Mouse (Mus musculus): Measurements from ENCODE around the gene Dnajc17. TPM values are rescaled to one million over a fixed set of nuclear protein-coding genes. Genes with fewer than 3 reads are reported as not detected.

Dnajc17 gene
- polyA plus RNA-seq, 1 experiment from 2014 or later, result 19.5 TPM

DNA sequence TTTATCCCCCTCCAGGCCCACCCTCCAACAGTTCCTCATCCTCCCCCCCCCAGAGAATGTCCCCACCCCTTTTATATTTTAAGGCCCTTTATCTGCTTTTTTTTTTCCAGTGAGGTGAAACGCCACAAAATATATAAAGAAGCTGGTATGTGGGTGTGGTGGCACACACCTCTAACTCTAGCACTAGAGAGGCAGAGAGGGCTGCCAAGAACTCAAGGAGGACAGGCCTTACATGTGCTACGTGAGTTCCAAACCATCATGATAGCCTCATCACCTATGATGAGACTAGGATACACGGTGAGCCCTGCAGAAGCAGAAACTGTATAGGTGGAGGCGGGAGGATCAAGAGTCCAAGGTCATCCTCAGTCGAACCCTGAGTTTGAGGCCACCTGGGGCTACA is 17.6 kb downstream of the Dnajc17 start:
- Histone ChIP-seq H3K4me1 (peaks cover 9% of the 10 kb centered on the region; the same call in 1 of the 2 replicates), H3K4me3 (no peak overlapping the region), H3K36me3 (no peaks in the 10 kb centered on the region), H3K27me3 (ENCODE audit: insufficient read depth, poor library complexity, severe bottlenecking) (no peaks in the 10 kb centered on the region), H3K27ac (no peak overlapping the region), H3K9me3 (no peaks in the 10 kb centered on the region)
- no peak for DNase-seq (ENCODE audit: low spot score)
- WGBS, result 80% methylated on average over 5 of the region's 5 CpGs

- peak; percentile 89 for DNase-seq (ENCODE audit: low spot score)
- H3K27me3 ChIP-seq (ENCODE audit: insufficient read depth, poor library complexity, severe bottlenecking), result no peaks in the 10 kb centered on the region
- no peaks in the 10 kb centered on the region for H3K9me3 ChIP-seq
- 9% methylated on average over 15 of the region's 15 CpGs for WGBS
- peaks cover 9% of the 10 kb centered on the region; the same call in 1 of the 2 replicates for H3K36me3 ChIP-seq
- no peak overlapping the region for H3K27ac ChIP-seq
- H3K4me3 ChIP-seq, result peak overlapping the region; percentile 50
- H3K4me1 ChIP-seq, result peaks cover 8% of the 10 kb centered on the region; the same call in 1 of the 2 replicates
Measured at GRCm38 (mm10) chr2:119189029-119189710, 19.4 kb downstream of the Dnajc17 start.

DNA sequence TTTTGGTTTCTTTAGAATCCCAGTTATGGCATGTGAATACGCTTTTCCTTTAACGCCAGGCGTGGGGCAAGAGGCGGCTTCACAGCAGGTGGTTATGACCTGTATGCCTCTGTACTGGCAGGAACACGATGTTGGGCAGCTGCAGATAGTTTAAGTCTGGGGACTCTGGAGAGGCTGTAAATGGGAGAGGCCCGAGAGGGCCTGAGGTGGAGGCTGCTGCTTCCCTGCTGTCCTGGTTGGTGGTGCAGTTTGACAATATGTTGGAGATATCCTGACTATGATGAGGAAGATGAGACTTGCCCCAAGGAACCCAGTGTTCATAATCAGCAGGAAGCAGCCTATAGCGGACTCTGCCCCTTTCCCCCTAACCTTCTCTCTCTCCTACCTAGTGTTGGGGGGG is 25.7 kb downstream of the Dnajc17 start:
- DNase-seq (ENCODE audit: low spot score), result no peak
- Histone ChIP-seq H3K9me3 (no peaks in the 10 kb centered on the region), H3K27me3 (ENCODE audit: insufficient read depth, poor library complexity, severe bottlenecking) (no peaks in the 10 kb centered on the region), H3K36me3 (peaks cover 47% of the 10 kb centered on the region), H3K27ac (no peak overlapping the region), H3K4me3 (no peak overlapping the region), H3K4me1 (no peaks in the 10 kb centered on the region)
- WGBS, result 86% methylated on average over 7 of the region's 7 CpGs

GRCm38 (mm10) chr2:119177384-119177939 is 31.1 kb downstream of the Dnajc17 start:
- Histone ChIP-seq H3K27ac (no peak overlapping the region), H3K9me3 (no peaks in the 10 kb centered on the region), H3K4me3 (no peak overlapping the region), H3K4me1 (peaks cover 34% of the 10 kb centered on the region), H3K27me3 (ENCODE audit: insufficient read depth, poor library complexity, severe bottlenecking) (peaks cover 13% of the 10 kb centered on the region), H3K36me3 (peaks cover 30% of the 10 kb centered on the region)
- no peak for DNase-seq (ENCODE audit: low spot score)
- WGBS, result 86% methylated on average over 5 of the region's 5 CpGs

DNA sequence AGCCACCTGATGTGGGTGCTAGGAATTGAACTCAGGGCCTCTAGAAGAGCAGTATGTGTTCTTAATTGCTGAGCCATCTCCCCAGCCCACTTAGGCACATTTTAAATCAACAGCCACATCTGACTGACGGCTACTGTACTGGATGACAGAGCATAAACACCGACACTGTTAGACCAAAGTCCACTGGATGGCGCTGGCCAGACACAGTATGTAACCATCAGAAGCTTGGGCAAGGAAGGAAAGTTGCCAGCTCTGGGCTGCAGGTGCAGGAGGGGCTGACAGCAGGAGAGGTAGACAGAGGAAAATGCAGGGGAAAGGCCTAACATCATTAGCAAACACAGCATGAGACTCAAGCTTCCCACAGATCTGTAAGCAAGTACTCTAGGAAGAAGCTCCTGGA is 31.8 kb downstream of the Dnajc17 start:
- Histone ChIP-seq H3K36me3 (peaks cover 35% of the 10 kb centered on the region), H3K9me3 (no peaks in the 10 kb centered on the region), H3K4me3 (no peak overlapping the region), H3K27me3 (ENCODE audit: insufficient read depth, poor library complexity, severe bottlenecking) (peaks cover 13% of the 10 kb centered on the region), H3K4me1 (peaks cover 41% of the 10 kb centered on the region), H3K27ac (no peak overlapping the region)
- no peak for DNase-seq (ENCODE audit: low spot score)
- WGBS, result 45% methylated on average over 3 of the region's 3 CpGs

- H3K27ac ChIP-seq, result 0 out of 2 replicates have a peak overlapping the region, but pooled peaks have one; percentile 49
- H3K4me1 ChIP-seq, result peaks cover 43% of the 10 kb centered on the region
- H3K9me3 ChIP-seq, result no peaks in the 10 kb centered on the region
- 55% methylated on average over 6 of the region's 6 CpGs for WGBS
- no peak overlapping the region for H3K4me3 ChIP-seq
- peaks cover 30% of the 10 kb centered on the region for H3K36me3 ChIP-seq
- no peak for DNase-seq (ENCODE audit: low spot score)
- H3K27me3 ChIP-seq (ENCODE audit: insufficient read depth, poor library complexity, severe bottlenecking), result peaks cover 13% of the 10 kb centered on the region
Measured at GRCm38 (mm10) chr2:119175614-119176013, 33.0 kb downstream of the Dnajc17 start.

DNA sequence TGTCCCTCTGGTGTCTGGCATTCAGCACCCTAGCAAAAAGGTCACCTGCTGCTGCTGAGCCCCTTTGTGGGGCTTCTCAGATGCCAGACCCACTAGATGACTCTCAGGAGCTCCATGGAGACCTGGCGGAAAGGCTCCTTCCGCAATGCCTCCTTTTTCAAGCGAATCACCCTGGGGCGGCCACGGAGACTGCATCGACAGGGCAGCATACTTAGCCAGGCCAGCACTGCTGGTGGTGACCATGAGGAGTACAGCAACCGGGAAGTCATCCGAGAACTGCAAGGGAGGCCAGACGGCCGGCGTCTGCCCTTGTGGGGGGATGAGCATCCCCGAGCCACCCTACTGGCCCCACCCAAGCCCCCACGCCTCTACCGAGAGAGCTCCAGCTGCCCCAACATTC is 33.7 kb downstream of the Dnajc17 start:
- 54% methylated on average over 14 of the region's 14 CpGs for WGBS

DNA sequence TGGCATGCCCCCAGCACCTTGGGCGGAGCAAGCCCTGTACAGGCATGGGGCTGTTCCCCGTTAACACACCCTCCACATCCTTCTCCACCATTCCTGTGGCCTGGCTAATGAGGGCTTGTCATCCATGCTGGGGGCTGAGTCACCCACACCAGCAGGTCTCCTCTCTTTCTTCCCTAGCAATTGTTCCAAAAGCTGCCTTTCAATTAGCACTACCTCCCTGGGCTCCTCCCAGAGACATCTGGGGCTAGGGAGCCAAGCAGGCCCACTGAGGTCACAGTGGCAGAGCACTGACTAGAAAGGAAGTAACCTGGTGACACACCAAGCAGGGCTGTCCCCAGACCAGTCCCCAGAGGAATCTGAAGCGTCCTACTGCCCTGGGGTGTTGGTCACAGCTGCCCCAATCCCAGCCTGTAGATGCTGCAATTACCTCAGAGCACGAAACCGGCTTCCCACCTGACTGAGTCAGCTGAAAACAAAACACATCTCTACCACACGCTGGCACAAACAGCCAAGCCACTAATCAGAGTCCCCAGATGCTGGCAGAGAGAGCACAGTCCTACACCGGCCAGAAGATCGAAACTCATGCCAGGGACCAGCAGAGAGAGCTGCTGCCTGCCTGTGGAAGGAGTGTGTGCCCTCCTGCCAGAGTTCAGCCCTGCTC is 34.5 kb downstream of the Dnajc17 start, which contains the start of gene Gm14137:
Gene Gm14137 (plus strand): TSS at position 519 of the 661 bp plus-strand sequence.
- peaks cover 24% of the 10 kb centered on the region for H3K27me3 ChIP-seq (ENCODE audit: insufficient read depth, poor library complexity, severe bottlenecking)
- 50% methylated on average over 8 of the region's 8 CpGs for WGBS
- H3K4me3 ChIP-seq, result peak within 1 kb of the TSS; percentile 43
- peaks cover 16% of the 10 kb centered on the region for H3K36me3 ChIP-seq
- no peaks in the 10 kb centered on the region for H3K9me3 ChIP-seq
- peak within 1 kb of the TSS; percentile 75 for H3K27ac ChIP-seq
- H3K4me1 ChIP-seq, result peaks cover 43% of the 10 kb centered on the region
- no peak for DNase-seq (ENCODE audit: low spot score)

More for the DNA sequence above, 33.7 kb downstream of the Dnajc17 start:
- H3K36me3 ChIP-seq, result peaks cover 23% of the 10 kb centered on the region
- H3K27me3 ChIP-seq (ENCODE audit: insufficient read depth, poor library complexity, severe bottlenecking), result peaks cover 17% of the 10 kb centered on the region
- DNase-seq (ENCODE audit: low spot score), result no peak
- H3K27ac ChIP-seq, result peak overlapping the region; percentile 49
- H3K9me3 ChIP-seq, result no peaks in the 10 kb centered on the region
- peaks cover 43% of the 10 kb centered on the region for H3K4me1 ChIP-seq
- H3K4me3 ChIP-seq, result no peak overlapping the region

DNA sequence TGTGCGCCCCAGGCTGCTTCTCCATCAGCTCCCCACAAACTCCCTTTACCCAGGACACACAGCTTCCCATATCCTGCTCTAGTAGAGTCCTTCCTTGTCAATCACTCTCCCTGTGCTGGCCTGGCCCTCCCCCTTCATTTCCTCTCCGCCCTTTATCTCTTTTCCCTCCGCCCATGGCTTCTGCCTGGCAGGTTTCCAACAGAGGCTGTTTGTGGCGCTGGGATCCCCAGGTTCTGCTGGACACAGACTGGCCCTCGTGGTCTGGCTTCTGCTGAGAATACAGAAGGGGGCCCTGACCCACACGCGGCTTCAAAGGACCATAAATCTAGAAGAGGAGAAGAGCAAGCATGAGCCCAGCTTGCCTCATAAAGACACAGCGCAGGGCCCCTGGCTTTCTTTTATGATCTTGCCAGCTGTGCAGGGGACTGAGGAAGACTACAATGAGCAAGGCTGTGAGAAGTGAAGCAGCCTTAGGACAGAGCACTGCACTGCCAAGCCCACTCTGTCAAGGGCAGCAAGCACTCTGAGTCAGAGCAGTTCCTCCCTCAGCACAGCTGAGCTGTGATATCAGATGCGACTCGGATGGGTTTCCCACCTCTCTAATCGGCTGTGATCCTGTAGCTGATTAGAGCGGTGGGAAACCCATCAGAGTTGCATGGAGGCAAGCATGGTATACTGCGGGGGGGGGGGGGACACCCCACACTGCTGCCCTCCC is 35.6 kb downstream of the Dnajc17 start:
- Histone ChIP-seq H3K27me3 (ENCODE audit: insufficient read depth, poor library complexity, severe bottlenecking) (peaks cover 30% of the 10 kb centered on the region), H3K9me3 (no peaks in the 10 kb centered on the region), H3K36me3 (peaks cover 8% of the 10 kb centered on the region; the same call in 1 of the 2 replicates), H3K4me1 (peaks cover 45% of the 10 kb centered on the region), H3K27ac (peak overlapping the region; percentile 75), H3K4me3 (peak overlapping the region; percentile 43)
- DNase-seq (ENCODE audit: low spot score), result peak; percentile 85
- WGBS, result 11% methylated on average over 13 of the region's 13 CpGs

DNA sequence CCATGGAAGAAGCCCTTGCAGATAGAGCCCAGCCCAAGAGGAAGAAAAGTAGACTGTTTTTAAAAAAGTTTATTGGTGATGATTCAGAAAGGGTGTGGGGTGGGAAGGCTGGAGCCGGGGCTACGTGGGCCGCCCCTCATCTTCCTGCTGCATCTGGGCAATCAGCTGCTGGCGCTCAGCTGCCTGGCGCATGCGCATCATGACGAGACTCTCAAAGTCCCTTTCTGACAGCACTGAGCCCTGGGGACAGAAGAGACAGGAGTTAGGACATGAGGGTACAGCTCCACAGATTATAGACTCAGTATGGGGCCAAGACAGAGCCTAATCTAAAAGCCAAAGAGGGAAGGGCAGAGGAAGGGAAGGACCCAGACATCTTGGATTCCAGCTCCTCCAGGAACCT is 36.1 kb downstream of the Dnajc17 start:
- 74% methylated on average over 7 of the region's 7 CpGs for WGBS
- H3K4me3 ChIP-seq, result no peak overlapping the region; the same call in 1 of the 2 replicates
- H3K4me1 ChIP-seq, result peaks cover 50% of the 10 kb centered on the region
- no peaks in the 10 kb centered on the region for H3K9me3 ChIP-seq
- H3K27ac ChIP-seq, result peak overlapping the region; percentile 75
- H3K36me3 ChIP-seq, result peaks cover 4% of the 10 kb centered on the region; the same call in 1 of the 2 replicates
- H3K27me3 ChIP-seq (ENCODE audit: insufficient read depth, poor library complexity, severe bottlenecking), result peaks cover 30% of the 10 kb centered on the region
- no peak for DNase-seq (ENCODE audit: low spot score)

GRCm38 (mm10) chr2:119171574-119171973 is 37.0 kb downstream of the Dnajc17 start:
- Histone ChIP-seq H3K4me1 (peaks cover 57% of the 10 kb centered on the region), H3K27me3 (ENCODE audit: insufficient read depth, poor library complexity, severe bottlenecking) (peaks cover 34% of the 10 kb centered on the region), H3K4me3 (no peak overlapping the region), H3K9me3 (no peaks in the 10 kb centered on the region), H3K36me3 (peaks cover 4% of the 10 kb centered on the region; the same call in 1 of the 2 replicates), H3K27ac (no peak overlapping the region)
- DNase-seq (ENCODE audit: low spot score), result no peak
- WGBS, result 42% methylated on average over 8 of the region's 8 CpGs

- Histone ChIP-seq H3K27ac (no peak overlapping the region), H3K9me3 (no peaks in the 10 kb centered on the region), H3K4me1 (peaks cover 54% of the 10 kb centered on the region), H3K4me3 (no peak overlapping the region), H3K36me3 (peaks cover 4% of the 10 kb centered on the region; the same call in 1 of the 2 replicates), H3K27me3 (ENCODE audit: insufficient read depth, poor library complexity, severe bottlenecking) (peaks cover 44% of the 10 kb centered on the region)
- DNase-seq (ENCODE audit: low spot score), result no peak
- 73% methylated on average over 2 of the region's 2 CpGs for WGBS
Measured at GRCm38 (mm10) chr2:119170282-119170681, 38.3 kb downstream of the Dnajc17 start.

All from heart, embryonic 10.5 days (tissue).